Mouse (Mus musculus): ENCODE measurements at regions not wholly inside any gene's neighbourhood (a gene's known extent, or its start where the extent isn't known, plus 50 kb on each side); places are given as distances from the start of the nearest gene placed in this dataset.

GRCm38 (mm10) chr1:60621770-60622169 lies 54.9 kb upstream of the Raph1 start:
- TF ChIP-seq CTCF (IDR thresholded peaks at IDR 0.05; ENCODE audit: low read depth) (no peak), EP300 (IDR thresholded peaks at IDR 0.05; ENCODE audit: low read depth) (no peak)
